Mouse (Mus musculus): ENCODE measurements around the gene Krt71.

DNA sequence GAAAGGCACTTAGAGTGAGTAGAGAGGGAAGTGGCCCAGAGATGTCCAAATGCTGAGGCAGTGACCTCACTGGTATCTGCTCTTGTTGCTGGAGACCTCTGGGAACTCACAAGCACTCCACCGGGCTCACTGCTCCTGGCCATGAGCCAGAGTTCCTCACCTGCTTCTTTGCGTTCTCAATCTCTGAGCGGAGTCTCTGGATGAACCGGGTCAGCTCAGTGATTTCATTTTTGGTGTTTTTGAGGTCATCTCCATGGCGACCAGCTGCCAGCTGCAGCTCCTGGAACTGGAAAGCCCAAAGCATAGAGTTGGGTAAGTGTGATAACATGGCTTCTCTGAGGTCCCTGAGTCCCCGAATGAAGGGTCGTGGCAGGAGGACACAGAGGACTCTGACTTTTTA lies 5.1 kb downstream of the Krt71 start:
- TF ChIP-seq POLR2A (IDR thresholded peaks at IDR 0.05; ENCODE audit: extremely low read depth, insufficient read depth, low read length) (no peak), CTCF (IDR thresholded peaks at IDR 0.05; ENCODE audit: low read depth, low read length) (no peak)
